Mouse (Mus musculus): ENCODE results near the gene Gm12216.

DNA sequence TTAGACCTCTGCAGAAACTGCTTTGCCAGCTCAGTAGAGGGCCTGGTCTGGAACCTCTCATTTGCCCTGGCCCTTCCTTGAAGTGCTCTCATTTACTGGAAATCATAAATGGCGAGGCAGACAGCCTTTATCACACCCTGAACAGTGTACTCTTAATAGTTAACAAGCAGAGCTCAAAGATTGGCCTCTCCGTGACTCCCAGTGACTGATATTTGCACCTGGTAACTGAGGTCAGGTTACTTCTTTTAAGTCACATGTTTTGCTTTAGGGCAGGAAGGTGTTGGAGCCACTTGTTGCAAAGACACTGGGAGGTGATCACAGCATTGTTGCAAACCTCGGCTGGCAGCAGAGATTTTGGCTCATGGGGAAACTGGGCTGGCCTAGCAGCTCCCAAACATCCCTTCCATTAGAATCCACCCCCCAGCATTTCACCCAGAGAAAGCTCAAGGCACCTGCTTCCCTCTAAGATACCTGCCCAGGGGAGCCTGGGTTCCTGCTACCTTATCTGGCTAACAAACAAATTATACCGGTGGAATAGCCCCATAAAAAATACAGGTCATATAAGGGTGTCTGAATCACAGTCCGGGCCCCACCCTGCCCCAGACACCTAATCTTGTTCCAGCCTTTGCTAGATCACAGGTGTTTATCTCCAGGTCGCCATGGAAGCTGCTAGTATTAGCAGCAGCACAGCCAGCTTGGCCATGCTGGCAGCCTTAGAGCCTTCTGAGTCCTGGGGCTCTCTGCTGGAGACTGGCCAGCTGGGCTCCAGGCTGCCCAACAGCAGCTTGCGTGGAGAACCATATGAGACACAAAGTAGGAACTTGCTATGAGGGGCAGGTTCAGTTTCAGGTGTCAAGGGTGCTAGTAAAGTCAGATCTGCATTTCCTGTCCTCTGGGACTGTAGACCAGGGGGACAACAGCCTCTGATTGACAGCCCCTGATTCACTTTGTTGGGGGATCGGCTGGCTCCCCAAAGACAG is 19.1 kb downstream of the Gm12216 start:
- TF ChIP-seq GATA1 (IDR thresholded peaks at IDR 0.05; ENCODE audit: low read length) (no peak), TAL1 (IDR thresholded peaks at IDR 0.05; ENCODE audit: low read length) (no peak)

Data from erythroblast, embryonic 14.5 days (primary cell).